Mouse (Mus musculus) intestine, postnatal 0 days (tissue): ENCODE measurements around the gene Pef1. TPM values are rescaled to one million over a fixed set of nuclear protein-coding genes. Genes with fewer than 3 reads are reported as not detected.

Experiments
- ATAC-seq: fragments of 200-750 bp; cut with Nextera tagmentation; 2 replicates; pipeline ENCODE4 v1.8.0; 2017; ENCODE audit warnings: mild to moderate bottlenecking, moderate TSS enrichment, moderate library complexity
- H3K27ac ChIP-seq: fragments of 300-500 bp; sonication (generic); 2 replicates; pipeline ENCODE4 v1.5.1; 2014; ENCODE audit warnings: mild to moderate bottlenecking, low read depth, low read length, moderate library complexity
- H3K27me3 ChIP-seq: fragments of 300-500 bp; sonication (generic); replicated peaks from 2 replicates; pipeline ENCODE4 v1.6.1; 2014; ENCODE audit warnings: low read length, mixed read lengths; ENCODE audit not compliant: control insufficient read depth, insufficient read depth
- H3K36me3 ChIP-seq: fragments of 300-500 bp; sonication (generic); 2 replicates; pipeline ENCODE4 v1.6.1; 2014; ENCODE audit warnings: mild to moderate bottlenecking, moderate library complexity; ENCODE audit not compliant: control insufficient read depth, insufficient read depth
- H3K4me1 ChIP-seq: fragments of 300-500 bp; sonication (generic); replicated peaks from 2 replicates; pipeline ENCODE4 v1.6.1; 2014; ENCODE audit warnings: antibody characterized with exemption, low read length, mixed read lengths; ENCODE audit not compliant: control insufficient read depth, insufficient read depth
- H3K4me2 ChIP-seq: fragments of 300-500 bp; sonication (generic); replicated peaks from 2 replicates; pipeline ENCODE4 v1.6.1; 2014; ENCODE audit warnings: low read depth, mild to moderate bottlenecking, moderate library complexity
- H3K4me3 ChIP-seq: fragments of 300-500 bp; sonication (generic); 2 replicates; pipeline ENCODE4 v1.5.1; 2014; ENCODE audit warnings: low read depth, low read length
- H3K9ac ChIP-seq: fragments of 300-500 bp; sonication (generic); 2 replicates; pipeline ENCODE4 v1.6.1; 2014; ENCODE audit warnings: mild to moderate bottlenecking, low read depth, low read length
- H3K9me3 ChIP-seq: fragments of 300-500 bp; sonication (generic); 2 replicates; pipeline ENCODE4 v1.6.1; 2016; ENCODE audit warnings: mixed run types; ENCODE audit not compliant: control insufficient read depth
- CTCF ChIP-seq: sonication (generic); IDR thresholded peaks from 2 replicates; pipeline ENCODE4 v1.5.1; 2016; ENCODE audit warnings: low read depth, mild to moderate bottlenecking, control low read depth, antibody characterized with exemption, moderate library complexity
- WGBS: fragments of 180-500 bp; shearing (Covaris S2); extraction: QIAGEN DNeasy Blood & Tissue Kit; methylation state at CpG from one replicate; pipeline ENCODE4 v1.1.7; 2014; 5-methylcytosine and 5-hydroxymethylcytosine counted together
- polyA plus RNA-seq: library from polyadenylated mRNA; unstranded; fragments of >200 nt; fragmentation: Nextera tagmentation; extraction: Ambion mirVana; gene quantifications from 2 replicates; pipeline ENCODE4 v1.2.1, GENCODE M21; 2015

Pef1 gene
- polyA plus RNA-seq, 1 experiment from 2014 or later, result 73.4 TPM

DNA sequence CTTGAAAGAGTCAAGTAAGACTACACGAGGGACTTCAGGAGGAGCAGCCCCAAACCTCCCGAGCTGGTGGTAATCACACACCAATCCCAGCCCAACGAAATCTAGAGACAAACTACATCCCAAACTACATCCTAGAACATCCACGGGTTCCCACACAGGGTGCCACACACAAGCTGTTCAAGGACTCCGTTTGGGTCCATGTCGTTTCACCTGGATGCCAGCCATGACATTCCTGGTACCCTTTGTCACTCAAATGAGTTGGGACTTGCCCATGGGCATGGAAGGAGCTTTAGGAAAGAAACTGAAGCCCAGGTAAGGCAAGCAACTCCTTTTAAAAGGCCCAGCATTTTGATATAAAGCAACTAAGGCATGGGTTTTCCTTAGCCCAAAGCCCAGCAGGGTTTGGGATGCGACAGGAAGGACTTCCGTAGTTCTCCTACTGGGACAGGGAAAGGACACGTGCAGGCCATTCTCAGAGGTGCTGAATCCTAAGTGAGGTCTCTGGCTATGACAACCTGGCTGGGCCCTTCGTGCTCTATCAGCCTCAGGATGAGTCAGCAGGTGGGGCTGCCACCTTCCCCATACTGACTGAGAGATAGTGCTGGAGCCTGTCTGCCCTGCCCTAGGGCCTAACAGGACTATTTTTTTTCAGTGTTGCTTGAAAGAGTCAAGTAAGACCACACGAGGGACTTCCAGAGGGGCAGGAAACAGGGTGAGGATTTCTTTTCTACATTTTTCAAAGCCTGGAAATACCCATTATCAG is 70.9 kb downstream of the Pef1 start:
- Histone ChIP-seq H3K4me1 (peaks cover 25% of the 10 kb centered on the region), H3K27ac (peak overlapping the region; percentile 87), H3K4me3 (peak overlapping the region; percentile 42), H3K36me3 (peaks cover 20% of the 10 kb centered on the region; the same call in 1 of the 2 replicates), H3K9me3 (no peaks in the 10 kb centered on the region), H3K9ac (peak overlapping the region; percentile 57; the same call in 1 of the 2 replicates), H3K27me3 (no peaks in the 10 kb centered on the region), H3K4me2 (peak overlapping the region; percentile 72)
- no peak for ATAC-seq
- WGBS, result 50% methylated on average over 11 of the region's 11 CpGs
- no peak for TF ChIP-seq CTCF

DNA sequence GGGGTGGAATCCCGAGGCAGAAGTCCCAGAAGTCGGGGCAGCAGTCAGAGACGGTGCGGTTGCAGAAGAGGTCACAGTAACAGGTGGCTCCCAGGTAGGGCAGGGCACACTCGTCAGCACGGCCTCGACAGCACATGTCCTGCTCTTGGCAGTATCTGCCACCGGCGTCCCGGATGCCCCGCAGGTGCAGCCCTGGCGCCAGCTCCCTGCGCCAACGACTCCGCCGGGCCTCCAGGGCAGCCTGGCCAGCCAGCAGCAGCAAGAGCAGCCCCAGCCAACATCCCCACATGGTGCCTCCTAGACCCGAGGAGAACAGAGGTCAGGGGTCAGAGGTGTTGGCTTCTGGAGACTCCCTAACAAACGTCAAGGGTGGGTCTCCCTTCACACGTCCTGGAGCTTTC is 71.6 kb downstream of the Pef1 start:
- peak overlapping the region; percentile 42 for H3K4me3 ChIP-seq
- H3K4me1 ChIP-seq, result peaks cover 18% of the 10 kb centered on the region
- no peak for TF ChIP-seq CTCF
- H3K27ac ChIP-seq, result peak overlapping the region; percentile 87
- H3K9ac ChIP-seq, result peak overlapping the region; percentile 57
- H3K36me3 ChIP-seq, result peaks cover 20% of the 10 kb centered on the region; the same call in 1 of the 2 replicates
- H3K4me2 ChIP-seq, result peak overlapping the region; percentile 72
- ATAC-seq, result 0 out of 2 replicates have a peak, but pooled peaks have one; percentile 7
- H3K27me3 ChIP-seq, result no peaks in the 10 kb centered on the region
- WGBS, result 24% methylated on average over 19 of the region's 19 CpGs
- H3K9me3 ChIP-seq, result no peaks in the 10 kb centered on the region

DNA sequence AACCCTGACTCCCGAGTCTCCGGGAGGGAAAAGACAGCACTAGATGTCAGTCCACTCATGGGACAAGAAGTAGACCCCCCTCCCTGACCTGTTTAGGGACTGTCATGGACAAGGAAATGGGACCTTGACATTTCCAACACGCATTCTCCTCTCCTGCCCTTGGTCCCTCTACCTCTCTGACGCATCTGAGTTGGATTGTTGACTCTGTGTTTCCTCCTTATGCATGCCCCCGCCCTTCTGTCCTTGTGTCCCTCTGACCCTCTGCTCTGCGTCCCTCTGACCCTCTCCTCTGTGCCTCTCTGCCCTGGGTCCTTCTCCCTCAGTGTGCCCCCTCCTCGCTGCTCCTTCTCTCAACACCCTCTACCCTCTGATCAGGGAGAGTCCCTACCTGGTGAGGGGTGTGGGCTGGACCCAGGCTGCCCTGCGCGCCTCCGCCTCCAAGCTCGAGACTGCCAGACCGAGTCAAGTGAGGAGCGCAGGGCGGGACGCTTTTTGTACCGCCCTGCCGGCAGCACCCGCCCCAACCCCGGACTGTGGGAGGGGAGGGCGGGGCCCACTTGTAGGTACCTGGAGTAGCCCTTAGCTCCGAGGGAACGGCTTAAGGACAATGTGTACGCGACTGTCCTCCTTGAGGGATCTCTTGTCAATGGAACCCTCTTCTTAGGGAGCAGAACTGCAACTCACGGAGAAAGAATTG is 72.1 kb downstream of the Pef1 start:
- H3K36me3 ChIP-seq, result peaks cover 20% of the 10 kb centered on the region; the same call in 1 of the 2 replicates
- no peaks in the 10 kb centered on the region for H3K27me3 ChIP-seq
- peaks cover 13% of the 10 kb centered on the region for H3K4me1 ChIP-seq
- H3K4me2 ChIP-seq, result peak overlapping the region; percentile 72
- ATAC-seq, result peak; percentile 84
- no peaks in the 10 kb centered on the region for H3K9me3 ChIP-seq
- peak overlapping the region; percentile 87 for H3K27ac ChIP-seq
- TF ChIP-seq CTCF, result no peak
- H3K9ac ChIP-seq, result peak overlapping the region; percentile 57
- peak overlapping the region; percentile 42 for H3K4me3 ChIP-seq
- WGBS, result 2% methylated on average over 25 of the region's 25 CpGs

DNA sequence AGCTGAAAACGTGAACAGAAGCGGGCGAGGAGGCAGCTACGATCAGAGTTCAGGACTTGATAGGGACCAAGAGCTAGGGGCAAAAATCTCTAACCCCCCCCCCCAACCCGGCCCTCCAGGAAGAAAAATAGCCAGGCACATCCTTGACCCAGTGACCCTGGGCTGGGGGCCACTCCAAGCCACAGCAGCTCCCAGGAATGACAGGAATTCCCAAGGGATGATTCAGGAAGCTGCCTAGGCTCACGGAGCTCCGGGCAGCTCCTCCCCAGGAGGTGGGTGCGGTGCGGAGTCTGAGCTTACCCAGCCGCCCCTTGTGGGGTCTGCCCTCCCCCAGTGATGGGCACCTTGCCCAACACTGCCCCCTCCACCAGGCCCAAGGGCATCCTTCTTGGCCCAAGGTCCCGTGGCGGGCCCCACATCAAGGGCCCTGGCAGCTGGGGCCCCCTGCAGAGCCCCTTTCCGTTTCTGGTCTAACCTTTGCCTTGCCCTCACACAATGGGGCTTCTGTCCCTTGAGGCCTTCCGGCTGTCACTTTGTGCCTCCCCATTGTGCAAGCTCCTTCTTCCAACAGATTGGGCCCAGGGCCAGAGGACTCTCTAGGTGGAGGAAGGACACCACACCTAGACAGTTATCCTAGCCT is 72.8 kb downstream of the Pef1 start, which contains the start of gene Tinagl1:
TSS of gene Tinagl1 (minus strand) at position 51 of the 640 bp plus-strand sequence.
- peak within 1 kb of the TSS; percentile 87 for H3K27ac ChIP-seq
- peak; percentile 70 for ATAC-seq
- H3K4me3 ChIP-seq, result peak within 1 kb of the TSS; percentile 42
- TF ChIP-seq CTCF, result no peak
- 2% methylated on average over 14 of the region's 14 CpGs for WGBS
- peaks cover 10% of the 10 kb centered on the region for H3K4me1 ChIP-seq
- H3K36me3 ChIP-seq, result peaks cover 14% of the 10 kb centered on the region; the same call in 1 of the 2 replicates
- no peaks in the 10 kb centered on the region for H3K9me3 ChIP-seq
- peak within 1 kb of the TSS; percentile 57 for H3K9ac ChIP-seq
- H3K4me2 ChIP-seq, result peak within 1 kb of the TSS; percentile 72
- no peaks in the 10 kb centered on the region for H3K27me3 ChIP-seq

DNA sequence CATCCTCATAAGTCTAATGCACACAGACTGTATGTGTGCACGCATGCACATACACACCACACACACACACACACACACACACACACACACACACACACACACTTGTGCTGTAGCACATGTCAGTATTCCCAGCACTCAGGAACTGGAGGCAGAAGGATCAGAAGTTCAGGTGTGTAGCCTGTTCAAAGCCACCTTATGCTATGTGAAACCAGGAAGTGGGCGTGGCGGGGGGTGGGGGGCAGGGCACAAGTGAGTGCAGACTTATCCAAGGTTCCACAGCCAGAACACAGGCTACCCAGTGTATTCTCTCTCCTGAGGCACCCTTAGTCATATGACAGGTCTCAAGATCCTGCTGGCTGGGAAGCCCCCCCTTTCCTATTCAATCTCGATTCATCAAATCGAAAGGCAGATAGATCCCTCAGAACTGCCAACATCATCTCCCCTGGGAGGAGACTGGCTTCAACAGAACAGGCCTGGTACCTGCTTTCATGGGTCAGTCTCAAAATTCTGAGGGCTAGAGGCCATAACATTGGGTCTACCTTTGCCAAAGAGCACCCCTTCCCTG is 73.9 kb downstream of the Pef1 start:
- H3K9me3 ChIP-seq, result no peaks in the 10 kb centered on the region
- H3K4me3 ChIP-seq, result no peak overlapping the region
- H3K4me2 ChIP-seq, result no peak overlapping the region
- H3K36me3 ChIP-seq, result peaks cover 7% of the 10 kb centered on the region; the same call in 1 of the 2 replicates
- no peak overlapping the region for H3K27ac ChIP-seq
- 62% methylated on average over 5 of the region's 5 CpGs for WGBS
- no peak overlapping the region for H3K9ac ChIP-seq
- TF ChIP-seq CTCF, result no peak
- no peaks in the 10 kb centered on the region for H3K27me3 ChIP-seq
- no peak for ATAC-seq
- H3K4me1 ChIP-seq, result peaks cover 9% of the 10 kb centered on the region

DNA sequence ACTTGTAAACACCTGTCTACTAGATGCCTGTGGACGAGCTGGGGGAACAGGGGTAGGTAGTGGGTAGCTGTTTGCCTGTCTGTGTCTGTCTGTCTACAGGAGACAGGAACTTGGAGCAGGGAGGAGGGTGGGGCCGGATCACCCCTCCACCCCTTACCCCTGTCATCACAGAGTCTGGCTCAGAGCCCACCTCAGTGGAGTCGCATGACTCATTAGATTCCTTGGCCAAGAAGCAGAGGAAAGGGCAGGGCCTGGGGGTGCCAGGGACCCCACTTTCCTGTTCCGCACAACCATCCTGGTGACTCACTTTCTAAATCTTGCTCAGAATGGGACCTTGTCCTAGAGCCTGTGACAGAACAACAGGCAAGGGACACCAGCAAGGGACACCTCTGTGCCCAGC is 74.7 kb downstream of the Pef1 start:
- WGBS, result 54% methylated on average over 4 of the region's 4 CpGs
- no peaks in the 10 kb centered on the region for H3K27me3 ChIP-seq
- no peak overlapping the region for H3K4me2 ChIP-seq
- H3K9ac ChIP-seq, result no peak overlapping the region
- no peak for ATAC-seq
- H3K36me3 ChIP-seq, result no peaks in the 10 kb centered on the region
- no peak overlapping the region for H3K4me3 ChIP-seq
- no peaks in the 10 kb centered on the region for H3K9me3 ChIP-seq
- no peak for TF ChIP-seq CTCF
- no peak overlapping the region for H3K27ac ChIP-seq
- H3K4me1 ChIP-seq, result peaks cover 9% of the 10 kb centered on the region
